Mouse (Mus musculus): ENCODE measurements around the gene Cep128. TPM values are rescaled to one million over a fixed set of nuclear protein-coding genes. Genes with fewer than 3 reads are reported as not detected.

Gene Cep128
- polyA plus RNA-seq, 1 experiment from 2014 or later, result 1.5 TPM

GRCm38 (mm10) chr12:91161015-91161730, 223.0 kb downstream of the Cep128 start:
- no peaks in the 10 kb centered on the region for H3K27me3 ChIP-seq (ENCODE audit: control insufficient read depth, insufficient read depth, low read length)
- H3K27ac ChIP-seq (replicated peaks), result no peak overlapping the region
- no peak overlapping the region for H3K9ac ChIP-seq (ENCODE audit: low read length)
- H3K9me3 ChIP-seq (ENCODE audit: control insufficient read depth, low read length), result no peaks in the 10 kb centered on the region
- no peak for ATAC-seq (ENCODE audit: low FRiP score, low TSS enrichment)
- no peak overlapping the region for H3K4me2 ChIP-seq (replicated peaks; ENCODE audit: low read depth)
- H3K36me3 ChIP-seq (ENCODE audit: control insufficient read depth, insufficient read depth, low read length), result no peaks in the 10 kb centered on the region
- H3K4me1 ChIP-seq (replicated peaks; ENCODE audit: control insufficient read depth, insufficient read depth), result no peaks in the 10 kb centered on the region
- no peak for TF ChIP-seq CTCF (IDR thresholded peaks at IDR 0.05; ENCODE audit: low read depth)
- no peak for TF ChIP-seq EP300 (optimal IDR thresholded peaks at IDR 0.05)
- 74% methylated on average over 6 of the region's 6 CpGs for whole genome bisulfite sequencing
- DNase-seq (ENCODE audit: low spot score), result no peak
- H3K4me3 ChIP-seq (ENCODE audit: low read depth, low read length), result no peak overlapping the region

- ATAC-seq (ENCODE audit: low FRiP score, low TSS enrichment), result no peak
- no peaks in the 10 kb centered on the region for H3K36me3 ChIP-seq (ENCODE audit: control insufficient read depth, insufficient read depth, low read length)
- no peak overlapping the region for H3K9ac ChIP-seq (ENCODE audit: low read length)
- WGBS, result 34% methylated on average over 2 of the region's 2 CpGs
- H3K27ac ChIP-seq (replicated peaks), result no peak overlapping the region
- no peak for TF ChIP-seq EP300 (optimal IDR thresholded peaks at IDR 0.05)
- no peak for TF ChIP-seq CTCF (IDR thresholded peaks at IDR 0.05; ENCODE audit: low read depth)
- H3K27me3 ChIP-seq (ENCODE audit: control insufficient read depth, insufficient read depth, low read length), result no peaks in the 10 kb centered on the region
- H3K4me2 ChIP-seq (replicated peaks; ENCODE audit: low read depth), result no peak overlapping the region
- no peaks in the 10 kb centered on the region for H3K4me1 ChIP-seq (replicated peaks; ENCODE audit: control insufficient read depth, insufficient read depth)
- H3K9me3 ChIP-seq (ENCODE audit: control insufficient read depth, low read length), result no peaks in the 10 kb centered on the region
- no peak overlapping the region for H3K4me3 ChIP-seq (ENCODE audit: low read depth, low read length)
- no peak for DNase-seq (ENCODE audit: low spot score)
Measured at GRCm38 (mm10) chr12:91158481-91158880, 225.7 kb downstream of the Cep128 start.

- no peak for TF ChIP-seq CTCF (IDR thresholded peaks at IDR 0.05; ENCODE audit: low read depth)
- no peak for TF ChIP-seq EP300 (optimal IDR thresholded peaks at IDR 0.05)
- 73% methylated on average over 7 of the region's 7 CpGs for WGBS
- no peak for ATAC-seq (ENCODE audit: low FRiP score, low TSS enrichment)
- DNase-seq (ENCODE audit: low spot score), result no peak
- H3K36me3 ChIP-seq (ENCODE audit: control insufficient read depth, insufficient read depth, low read length), result no peaks in the 10 kb centered on the region
- no peaks in the 10 kb centered on the region for H3K4me1 ChIP-seq (replicated peaks; ENCODE audit: control insufficient read depth, insufficient read depth)
- H3K27me3 ChIP-seq (ENCODE audit: control insufficient read depth, insufficient read depth, low read length), result no peaks in the 10 kb centered on the region
- no peak overlapping the region for H3K27ac ChIP-seq (replicated peaks)
- H3K9ac ChIP-seq (ENCODE audit: low read length), result no peak overlapping the region
- no peak overlapping the region for H3K4me3 ChIP-seq (ENCODE audit: low read depth, low read length)
- H3K4me2 ChIP-seq (replicated peaks; ENCODE audit: low read depth), result no peak overlapping the region
- H3K9me3 ChIP-seq (ENCODE audit: control insufficient read depth, low read length), result no peaks in the 10 kb centered on the region
Measured at GRCm38 (mm10) chr12:91154052-91154451, 230.2 kb downstream of the Cep128 start.

- H3K4me3 ChIP-seq (ENCODE audit: low read depth, low read length), result no peak overlapping the region
- no peaks in the 10 kb centered on the region for H3K4me1 ChIP-seq (replicated peaks; ENCODE audit: control insufficient read depth, insufficient read depth)
- H3K27ac ChIP-seq (replicated peaks), result no peak overlapping the region
- DNase-seq (ENCODE audit: low spot score) (no peak), ATAC-seq (ENCODE audit: low FRiP score, low TSS enrichment) (no peak)
- TF ChIP-seq EP300 (optimal IDR thresholded peaks at IDR 0.05) (no peak), CTCF (IDR thresholded peaks at IDR 0.05; ENCODE audit: low read depth) (no peak)
- H3K36me3 ChIP-seq (ENCODE audit: control insufficient read depth, insufficient read depth, low read length), result no peaks in the 10 kb centered on the region
- WGBS, result 79% methylated on average over 3 of the region's 3 CpGs
- no peaks in the 10 kb centered on the region for H3K27me3 ChIP-seq (ENCODE audit: control insufficient read depth, insufficient read depth, low read length)
- no peaks in the 10 kb centered on the region for H3K9me3 ChIP-seq (ENCODE audit: control insufficient read depth, low read length)
- H3K9ac ChIP-seq (ENCODE audit: low read length), result no peak overlapping the region
- H3K4me2 ChIP-seq (replicated peaks; ENCODE audit: low read depth), result no peak overlapping the region
Measured at GRCm38 (mm10) chr12:91149152-91149551, 235.1 kb downstream of the Cep128 start.

- no peaks in the 10 kb centered on the region for H3K27me3 ChIP-seq (ENCODE audit: control insufficient read depth, insufficient read depth, low read length)
- no peak overlapping the region for H3K4me2 ChIP-seq (replicated peaks; ENCODE audit: low read depth)
- 88% methylated on average over 8 of the region's 8 CpGs for WGBS
- H3K9me3 ChIP-seq (ENCODE audit: control insufficient read depth, low read length), result no peaks in the 10 kb centered on the region
- no peak overlapping the region for H3K27ac ChIP-seq (replicated peaks)
- TF ChIP-seq EP300 (optimal IDR thresholded peaks at IDR 0.05), result no peak
- TF ChIP-seq CTCF (IDR thresholded peaks at IDR 0.05; ENCODE audit: low read depth), result no peak
- H3K4me1 ChIP-seq (replicated peaks; ENCODE audit: control insufficient read depth, insufficient read depth), result no peaks in the 10 kb centered on the region
- no peak overlapping the region for H3K4me3 ChIP-seq (ENCODE audit: low read depth, low read length)
- no peaks in the 10 kb centered on the region for H3K36me3 ChIP-seq (ENCODE audit: control insufficient read depth, insufficient read depth, low read length)
- ATAC-seq (ENCODE audit: low FRiP score, low TSS enrichment) (no peak), DNase-seq (ENCODE audit: low spot score) (no peak)
- H3K9ac ChIP-seq (ENCODE audit: low read length), result no peak overlapping the region
Measured at GRCm38 (mm10) chr12:91134740-91135517, 249.3 kb downstream of the Cep128 start.

- 39% methylated on average over 3 of the region's 3 CpGs for WGBS
- Histone ChIP-seq H3K4me2 (replicated peaks; ENCODE audit: low read depth) (no peak overlapping the region), H3K27ac (replicated peaks) (no peak overlapping the region), H3K27me3 (ENCODE audit: control insufficient read depth, insufficient read depth, low read length) (no peaks in the 10 kb centered on the region), H3K4me1 (replicated peaks; ENCODE audit: control insufficient read depth, insufficient read depth) (no peaks in the 10 kb centered on the region), H3K36me3 (ENCODE audit: control insufficient read depth, insufficient read depth, low read length) (no peaks in the 10 kb centered on the region), H3K9ac (ENCODE audit: low read length) (no peak overlapping the region), H3K4me3 (ENCODE audit: low read depth, low read length) (no peak overlapping the region), H3K9me3 (ENCODE audit: control insufficient read depth, low read length) (no peaks in the 10 kb centered on the region)
- ATAC-seq (ENCODE audit: low FRiP score, low TSS enrichment) (no peak), DNase-seq (ENCODE audit: low spot score) (no peak)
- TF ChIP-seq CTCF (IDR thresholded peaks at IDR 0.05; ENCODE audit: low read depth) (no peak), EP300 (optimal IDR thresholded peaks at IDR 0.05) (no peak)
Measured at GRCm38 (mm10) chr12:91115054-91115453, 269.2 kb downstream of the Cep128 start.
